31 mouse cellular contexts compared by ENCODE assay signal in genomic region chr4:135539056-135539455, GRCm38 (mm10). TPM values are rescaled to one million over a fixed set of nuclear protein-coding genes. Genes with fewer than 3 reads are reported as not detected.
"Had no signal": no experiment of that assay in that cellular context is flagged by ENCODE, and none has a peak within 500 bp of the region (broad histone marks: within the 10 kb centered on the region; RNA-seq: fewer than 3 reads in every experiment).

No protein-coding gene starts in this region.

- DNase-seq: heart, postnatal 10 days; heart, postnatal 14 days; heart, postnatal 36 days; heart, postnatal 4 days; kidney, adult 11 months; kidney, adult 18-20 months; kidney, adult 2 months; kidney, adult 8-10 months; kidney, adult 9 months; kidney, postnatal 10 days; kidney, postnatal 14 days; kidney, postnatal 36 days; kidney, postnatal 4 days; layer of hippocampus, adult 9-11 months; layer of hippocampus, postnatal 36 days had no signal

- ATAC-seq: hindbrain, postnatal 0 days; intestine, embryonic 15.5 days; intestine, embryonic 16.5 days; intestine, postnatal 0 days had no signal

- H3K27me3 ChIP-seq: heart, embryonic 12.5 days; heart, embryonic 13.5 days; heart, embryonic 15.5 days; hindbrain, embryonic 15.5 days; intestine, embryonic 15.5 days had no signal

- H3K9me3 ChIP-seq: heart, embryonic 12.5 days; heart, embryonic 13.5 days; heart, embryonic 15.5 days; hindbrain, embryonic 10.5 days; hindbrain, embryonic 12.5 days; hindbrain, embryonic 13.5 days; hindbrain, embryonic 15.5 days; intestine, embryonic 15.5 days; kidney, embryonic 15.5 days had no signal

- H3K4me3 ChIP-seq: heart, embryonic 12.5 days; heart, embryonic 13.5 days; heart, embryonic 15.5 days; hindbrain, embryonic 10.5 days; hindbrain, embryonic 12.5 days; hindbrain, embryonic 13.5 days; hindbrain, embryonic 15.5 days; intestine, embryonic 15.5 days; kidney, embryonic 15.5 days; layer of hippocampus, adult 2 months; left cerebral cortex, adult 2 months had no signal

- H3K4me1 ChIP-seq: intestine, embryonic 15.5 days had no signal

- H3K36me3 ChIP-seq: heart, embryonic 12.5 days; heart, embryonic 15.5 days; hindbrain, embryonic 10.5 days; hindbrain, embryonic 12.5 days; hindbrain, embryonic 13.5 days; hindbrain, embryonic 15.5 days; intestine, embryonic 15.5 days; kidney, embryonic 15.5 days had no signal

RNA-seq across cellular contexts. Expression of gene Grhl3, which starts 34.4 kb away (rescaled TPM):
- total RNA-seq: heart, postnatal 14 days; heart, postnatal 36 days; hematopoietic stem cell, adult 5-6 weeks had no signal

RNA-seq across cellular contexts. Expression of gene Stpg1, which starts 44.5 kb away (rescaled TPM):
- total RNA-seq: heart, postnatal 10 days; heart, postnatal 25 days; heart, postnatal 4 days; hematopoietic stem cell, adult 5-6 weeks had no signal
